Mouse (Mus musculus) heart, embryonic 15.5 days (tissue): ENCODE measurements around the gene Ap4s1. TPM values are rescaled to one million over a fixed set of nuclear protein-coding genes. Genes with fewer than 3 reads are reported as not detected.
"Not testable (repeated sequence)": the region's sequence is repeated elsewhere in the genome, so short reads cannot be mapped to it uniquely, and the experiment has no call there.

Experiments
- ATAC-seq: fragments of 200-750 bp; cut with Nextera tagmentation; replicated peaks from 2 replicates; pipeline ENCODE4 v1.8.0; 2017; ENCODE audit warnings: low read depth, moderate TSS enrichment; ENCODE audit not compliant: insufficient number of reproducible peaks, insufficient read depth, low FRiP score
- H3K27ac ChIP-seq: fragments of 300-500 bp; sonication (generic); 2 replicates; pipeline ENCODE4 v1.5.1; 2015; ENCODE audit warnings: mild to moderate bottlenecking, inconsistent platforms
- H3K27me3 ChIP-seq: fragments of 300-500 bp; sonication (generic); 2 replicates; pipeline ENCODE4 v1.6.1; 2015; ENCODE audit warnings: inconsistent platforms
- H3K36me3 ChIP-seq: fragments of 300-500 bp; sonication (generic); 2 replicates; pipeline ENCODE4 v1.6.1; 2015; ENCODE audit warnings: mild to moderate bottlenecking, inconsistent platforms
- H3K4me1 ChIP-seq: fragments of 300-500 bp; sonication (generic); replicated peaks from 2 replicates; pipeline ENCODE4 v1.6.1; 2015; ENCODE audit warnings: inconsistent platforms
- H3K4me2 ChIP-seq: fragments of 300-500 bp; sonication (generic); 2 replicates; pipeline ENCODE4 v1.6.1; 2015; ENCODE audit warnings: inconsistent platforms, mild to moderate bottlenecking, moderate library complexity
- H3K4me3 ChIP-seq: fragments of 300-500 bp; sonication (generic); 2 replicates; pipeline ENCODE4 v1.5.1; 2015; ENCODE audit warnings: mild to moderate bottlenecking, inconsistent platforms
- H3K9ac ChIP-seq: fragments of 300-500 bp; sonication (generic); 2 replicates; pipeline ENCODE4 v1.6.1; 2015; ENCODE audit warnings: mild to moderate bottlenecking, inconsistent platforms
- H3K9me3 ChIP-seq: fragments of 300-500 bp; sonication (generic); replicated peaks from 2 replicates; pipeline ENCODE4 v1.6.1; 2016; ENCODE audit warnings: inconsistent platforms
- WGBS: fragments of 180-500 bp; shearing (Covaris S2); methylation state at CpG from one replicate; pipeline ENCODE4 v1.1.7; 2015; ENCODE audit warnings: mixed read lengths; 5-methylcytosine and 5-hydroxymethylcytosine counted together
- polyA plus RNA-seq: library from polyadenylated mRNA; unstranded; fragments of >200 nt; fragmentation: Nextera tagmentation; extraction: Ambion mirVana; gene quantifications from 2 replicates; pipeline ENCODE4 v1.2.1, GENCODE M21; 2015

Ap4s1 gene
- 32.7 and 37.5 TPM in 2 replicates for polyA plus RNA-seq

GRCm38 (mm10) chr12:51690893-51691844 lies at the start of gene Ap4s1:
Ap4s1 (plus strand) TSS chr12:51691033.
- no peaks in the 10 kb centered on the region for H3K9me3 ChIP-seq
- H3K4me2 ChIP-seq, result peak within 1 kb of the TSS; percentile 68
- H3K36me3 ChIP-seq, result no peaks in the 10 kb centered on the region
- H3K9ac ChIP-seq, result peak within 1 kb of the TSS; percentile 99
- no peaks in the 10 kb centered on the region for H3K27me3 ChIP-seq
- H3K27ac ChIP-seq, result peak within 1 kb of the TSS; percentile 100
- peak within 1 kb of the TSS; percentile 96 for H3K4me3 ChIP-seq
- H3K4me1 ChIP-seq, result peaks cover 36% of the 10 kb centered on the region
- ATAC-seq, result peak; percentile 68
- under 1% methylated on average over 102 of the region's 108 CpGs for WGBS

- ATAC-seq, result 0 out of 2 replicates have a peak, but pooled peaks have one; percentile 35
- 22% methylated on average over 6 of the region's 6 CpGs for WGBS
- Histone ChIP-seq H3K36me3 (0 out of 2 replicates have a peak, but pooled peaks cover 5% of the 10 kb centered on the region), H3K27ac (no peak overlapping the region), H3K4me2 (no peak overlapping the region), H3K27me3 (no peaks in the 10 kb centered on the region), H3K4me3 (no peak overlapping the region), H3K9ac (no peak overlapping the region), H3K4me1 (0 out of 2 replicates have a peak, but pooled peaks cover 3% of the 10 kb centered on the region), H3K9me3 (no peaks in the 10 kb centered on the region)
Observed at GRCm38 (mm10) chr12:51641871-51642270, 49.0 kb upstream of the Ap4s1 start.

GRCm38 (mm10) chr12:51649401-51649800 lies 41.4 kb upstream of the Ap4s1 start:
- H3K27me3 ChIP-seq, H3K4me3 ChIP-seq, H3K4me1 ChIP-seq, H3K4me2 ChIP-seq, H3K27ac ChIP-seq, H3K9ac ChIP-seq, ATAC-seq, H3K9me3 ChIP-seq: not testable (repeated sequence)
- peaks cover 28% of the 10 kb centered on the region for H3K36me3 ChIP-seq

DNA sequence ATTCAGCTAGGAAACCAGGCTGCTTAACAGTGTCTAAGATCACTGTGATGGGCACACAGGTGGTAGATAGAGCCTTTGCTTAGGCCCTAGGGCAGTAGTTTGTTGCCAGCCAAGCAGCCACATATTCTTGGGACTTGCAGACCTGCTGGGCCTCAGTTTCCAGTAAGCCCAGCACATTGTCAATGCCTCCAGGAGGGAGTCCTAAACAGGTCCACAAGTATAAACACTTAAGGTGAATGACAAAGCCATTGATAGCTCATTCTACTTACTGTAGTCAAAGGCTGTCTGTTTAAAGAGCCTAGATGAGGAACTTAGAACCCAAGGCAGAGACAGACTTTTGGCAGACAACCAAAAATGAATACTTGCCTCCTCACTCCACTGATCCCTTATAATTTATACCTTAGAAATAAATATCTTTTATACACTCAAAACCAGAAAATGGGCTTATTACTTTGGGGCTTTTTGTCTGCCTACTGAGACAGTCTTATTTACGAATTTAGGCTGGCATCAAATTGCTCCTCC lies 34.8 kb upstream of the Ap4s1 start:
- WGBS, result 84% methylated on average over 1 of the region's 1 CpGs
- Histone ChIP-seq H3K4me3 (no peak overlapping the region), H3K9me3 (no peaks in the 10 kb centered on the region), H3K36me3 (peaks cover 12% of the 10 kb centered on the region), H3K9ac (no peak overlapping the region), H3K27ac (no peak overlapping the region), H3K27me3 (no peaks in the 10 kb centered on the region), H3K4me2 (no peak overlapping the region), H3K4me1 (peaks cover 4% of the 10 kb centered on the region)
- ATAC-seq, result no peak

GRCm38 (mm10) chr12:51663011-51663410 lies 27.8 kb upstream of the Ap4s1 start:
- no peak overlapping the region for H3K4me2 ChIP-seq
- no peak for ATAC-seq

GRCm38 (mm10) chr12:51663908-51664307 lies 26.9 kb upstream of the Ap4s1 start:
- H3K9me3 ChIP-seq, result no peaks in the 10 kb centered on the region
- H3K4me3 ChIP-seq, result no peak overlapping the region
- ATAC-seq, result no peak
- H3K27ac ChIP-seq, result no peak overlapping the region
- H3K36me3 ChIP-seq, result no peaks in the 10 kb centered on the region
- H3K4me1 ChIP-seq, result peaks cover 14% of the 10 kb centered on the region
- H3K4me2 ChIP-seq, result no peak overlapping the region
- no peaks in the 10 kb centered on the region for H3K27me3 ChIP-seq
- H3K9ac ChIP-seq, result no peak overlapping the region

More at GRCm38 (mm10) chr12:51663011-51663410, 27.8 kb upstream of the Ap4s1 start:
- Histone ChIP-seq H3K9ac (no peak overlapping the region), H3K36me3 (no peaks in the 10 kb centered on the region), H3K4me1 (peaks cover 14% of the 10 kb centered on the region), H3K27ac (no peak overlapping the region), H3K4me3 (no peak overlapping the region), H3K9me3 (no peaks in the 10 kb centered on the region), H3K27me3 (no peaks in the 10 kb centered on the region)

GRCm38 (mm10) chr12:51666708-51667430 lies 24.0 kb upstream of the Ap4s1 start:
- no peak overlapping the region for H3K27ac ChIP-seq
- no peak overlapping the region for H3K4me3 ChIP-seq
- WGBS, result 56% methylated on average over 4 of the region's 4 CpGs
- no peak overlapping the region for H3K9ac ChIP-seq
- no peaks in the 10 kb centered on the region for H3K27me3 ChIP-seq
- ATAC-seq, result no peak
- no peaks in the 10 kb centered on the region for H3K9me3 ChIP-seq
- no peaks in the 10 kb centered on the region for H3K36me3 ChIP-seq
- no peak overlapping the region for H3K4me2 ChIP-seq
- peaks cover 15% of the 10 kb centered on the region; the same call in 1 of the 2 replicates for H3K4me1 ChIP-seq

DNA sequence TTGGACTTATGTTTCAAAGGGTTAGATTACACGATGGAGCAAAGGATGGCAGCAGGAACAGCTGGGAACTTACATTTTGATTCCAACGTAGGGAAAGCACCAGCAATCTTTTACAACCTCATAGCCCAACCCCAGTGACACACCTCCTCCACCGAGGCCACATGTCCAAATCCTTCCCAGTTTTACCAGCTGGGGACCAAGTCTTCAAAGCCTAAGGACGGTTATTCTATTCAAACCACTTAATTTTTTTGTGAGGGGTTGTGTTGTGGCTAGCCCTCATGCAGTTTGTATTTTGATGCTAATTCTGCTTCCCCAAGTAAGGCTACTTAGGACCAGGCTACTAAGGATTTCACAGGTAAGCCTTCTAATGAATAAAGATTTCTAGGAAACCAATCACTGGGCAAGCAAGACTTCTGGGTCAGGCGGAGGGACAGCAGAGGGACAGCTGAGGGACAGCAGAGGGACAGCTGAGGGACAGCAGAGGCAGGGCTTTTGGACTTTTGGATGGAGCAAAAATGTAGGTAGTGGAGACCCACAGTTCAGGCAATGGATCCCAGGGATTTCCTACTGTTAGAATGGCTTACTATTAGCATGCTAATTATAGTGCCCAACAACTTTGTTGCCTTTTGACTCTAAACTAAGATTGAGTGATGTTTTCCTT lies 19.5 kb upstream of the Ap4s1 start:
- ATAC-seq, result no peak
- WGBS, result 52% methylated on average over 5 of the region's 5 CpGs

DNA sequence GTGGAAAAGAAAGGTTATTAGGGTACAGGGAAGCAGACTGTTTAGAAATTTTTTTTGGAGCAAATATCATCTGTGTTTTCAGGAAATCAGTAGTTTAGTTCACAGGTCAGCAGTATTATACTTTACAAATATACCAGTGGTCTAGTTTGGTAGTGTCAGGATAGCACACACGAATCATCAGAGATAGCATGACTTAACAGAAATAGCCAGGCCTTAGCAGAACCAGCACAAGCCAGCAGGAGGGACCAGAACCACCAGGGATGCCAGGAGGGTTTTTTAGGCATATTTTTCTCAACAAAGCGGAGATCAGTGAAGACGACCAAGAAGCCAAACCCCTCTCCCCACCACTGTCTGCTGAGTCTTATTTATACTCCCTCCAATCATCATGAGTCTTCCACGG lies 17.6 kb upstream of the Ap4s1 start:
- H3K9ac ChIP-seq, result no peak overlapping the region
- no peaks in the 10 kb centered on the region for H3K9me3 ChIP-seq
- H3K27ac ChIP-seq, result no peak overlapping the region
- no peak for ATAC-seq
- no peak overlapping the region for H3K4me3 ChIP-seq
- no peaks in the 10 kb centered on the region for H3K36me3 ChIP-seq
- peaks cover 40% of the 10 kb centered on the region for H3K4me1 ChIP-seq
- no peaks in the 10 kb centered on the region for H3K27me3 ChIP-seq
- 52% methylated on average over 4 of the region's 4 CpGs for WGBS
- H3K4me2 ChIP-seq, result no peak overlapping the region

More for the DNA sequence above, 19.5 kb upstream of the Ap4s1 start:
- no peak overlapping the region for H3K9ac ChIP-seq
- H3K4me3 ChIP-seq, result no peak overlapping the region
- no peaks in the 10 kb centered on the region for H3K27me3 ChIP-seq
- H3K9me3 ChIP-seq, result no peaks in the 10 kb centered on the region
- no peaks in the 10 kb centered on the region for H3K36me3 ChIP-seq
- H3K4me2 ChIP-seq, result no peak overlapping the region
- no peak overlapping the region for H3K27ac ChIP-seq
- H3K4me1 ChIP-seq, result peaks cover 43% of the 10 kb centered on the region

GRCm38 (mm10) chr12:51676442-51676841 lies 14.4 kb upstream of the Ap4s1 start:
- H3K36me3 ChIP-seq, result no peaks in the 10 kb centered on the region
- H3K4me1 ChIP-seq, result peaks cover 57% of the 10 kb centered on the region
- H3K4me2 ChIP-seq, result no peak overlapping the region
- H3K9me3 ChIP-seq, result no peaks in the 10 kb centered on the region
- no peak for ATAC-seq
- WGBS, result 26% methylated on average over 2 of the region's 2 CpGs
- H3K27ac ChIP-seq, result no peak overlapping the region
- H3K27me3 ChIP-seq, result no peaks in the 10 kb centered on the region
- H3K4me3 ChIP-seq, result no peak overlapping the region
- H3K9ac ChIP-seq, result no peak overlapping the region

- H3K9ac ChIP-seq, result no peak overlapping the region
- no peaks in the 10 kb centered on the region for H3K9me3 ChIP-seq
- no peak for ATAC-seq
- H3K27me3 ChIP-seq, result no peaks in the 10 kb centered on the region
- peak overlapping the region; percentile 11; the same call in 1 of the 2 replicates for H3K27ac ChIP-seq
- H3K4me2 ChIP-seq, result no peak overlapping the region
- no peak overlapping the region for H3K4me3 ChIP-seq
- WGBS, result 53% methylated on average over 1 of the region's 1 CpGs
- no peaks in the 10 kb centered on the region for H3K36me3 ChIP-seq
- peaks cover 39% of the 10 kb centered on the region for H3K4me1 ChIP-seq
Observed at GRCm38 (mm10) chr12:51678844-51679243, 12.0 kb upstream of the Ap4s1 start.
